Mouse (Mus musculus) layer of hippocampus, postnatal 14 days (tissue): ENCODE data around the gene Cbx4. TPM values are rescaled to one million over a fixed set of nuclear protein-coding genes. Genes with fewer than 3 reads are reported as not detected.

ENCODE experiments used
- total RNA-seq, 2 experiments: library from RNA; stranded (reverse); gene quantifications; 2 replicates each; pipeline ENCODE4 v1.2.3; 2021

Gene Cbx4
- total RNA-seq, 2 experiments from 2014 or later, result 59.1 to 59.4 TPM

Other genes starting within 250 kb of the Cbx4 start
- 100 to 1,000 TPM; 224 to 233 TPM for gene Rbfox3, start 174.6 kb downstream of the Cbx4 start, total RNA-seq
- gene Enpp7, start 98.0 kb downstream of the Cbx4 start, total RNA-seq, result not detected
- gene Cbx2, start 63.3 kb downstream of the Cbx4 start, total RNA-seq, result 1 to 10 TPM; 3.6 to 4.2 TPM
- gene Cbx8, start 45.3 kb downstream of the Cbx4 start, total RNA-seq, result 10 to 100 TPM; 15.0 to 15.2 TPM
- gene Tbc1d16, start 142.3 kb upstream of the Cbx4 start, total RNA-seq, result 10 to 100 TPM; 79.7 to 81.0 TPM
- gene Ccdc40, start 142.4 kb upstream of the Cbx4 start, total RNA-seq, result 1 to 10 TPM; 3.3 to 5.1 TPM
- gene Gaa, start 181.7 kb upstream of the Cbx4 start, total RNA-seq, result 100 to 1,000 TPM; 178 to 184 TPM
- 10 to 100 TPM; 90.1 to 91.0 TPM for gene Eif4a3, start 213.9 kb upstream of the Cbx4 start, total RNA-seq
- gene Card14, start 221.5 kb upstream of the Cbx4 start, total RNA-seq, result under 1 TPM; 0.25 to 0.45 TPM